Mouse (Mus musculus): Measurements from ENCODE around the gene Cdk8. TPM values are rescaled to one million over a fixed set of nuclear protein-coding genes. Genes with fewer than 3 reads are reported as not detected.
A peak's percentile ranks its signal among the peaks of the same experiment; 100 is the strongest.
"Not testable (repeated sequence)": the region's sequence is repeated elsewhere in the genome, so short reads cannot be mapped to it uniquely, and the experiment has no call there.

The Cdk8 gene
- polyA plus RNA-seq (2014; fragmentation: Nextera tagmentation; extraction: Ambion mirVana): 28.9 and 35.1 TPM in 2 replicates

GRCm38 (mm10) chr5:146230864-146231654 lies at the start of gene Cdk8:
Gene Cdk8, plus strand, starts transcription at chr5:146231230.
- H3K4me3 ChIP-seq (ENCODE audit: low read depth, low read length): peak within 1 kb of the TSS; percentile 83
- peaks cover 8% of the 10 kb centered on the region; the same call in 1 of the 2 replicates for H3K4me1 ChIP-seq (replicated peaks; ENCODE audit: control insufficient read depth, insufficient read depth, low read length)
- peak within 1 kb of the TSS; percentile 88 for H3K27ac ChIP-seq (ENCODE audit: low read depth)
- DNase-seq (ENCODE audit: low spot score): peak; percentile 94
- H3K27me3 ChIP-seq (replicated peaks; ENCODE audit: control insufficient read depth, insufficient read depth, low read length): no peaks in the 10 kb centered on the region
- H3K36me3 ChIP-seq (ENCODE audit: control insufficient read depth, insufficient read depth, low read length): no peaks in the 10 kb centered on the region; the same call in 1 of the 2 replicates
- peak within 1 kb of the TSS; percentile 83 for H3K9ac ChIP-seq (ENCODE audit: low read length)
- no peaks in the 10 kb centered on the region for H3K9me3 ChIP-seq (ENCODE audit: control insufficient read depth, low read length)
- WGBS: under 1% methylated on average over 59 of the region's 102 CpGs
- peak; percentile 84 for ATAC-seq (replicated peaks; ENCODE audit: low FRiP score, low TSS enrichment, low read depth)
- peak within 1 kb of the TSS; percentile 59 for H3K4me2 ChIP-seq (ENCODE audit: low read length)

GRCm38 (mm10) chr5:146185204-146185603 lies 45.8 kb upstream of the Cdk8 start, which contains the start of gene 1700001J03Rik:
Gene 1700001J03Rik, minus strand, starts transcription at chr5:146185304.
- H3K9ac ChIP-seq (ENCODE audit: low read length); H3K4me3 ChIP-seq (ENCODE audit: low read depth, low read length); H3K4me1 ChIP-seq (replicated peaks; ENCODE audit: control insufficient read depth, insufficient read depth, low read length); DNase-seq (ENCODE audit: low spot score); ATAC-seq (replicated peaks; ENCODE audit: low FRiP score, low TSS enrichment, low read depth); H3K27ac ChIP-seq (ENCODE audit: low read depth); H3K4me2 ChIP-seq (ENCODE audit: low read length); H3K36me3 ChIP-seq (ENCODE audit: control insufficient read depth, insufficient read depth, low read length); H3K9me3 ChIP-seq (ENCODE audit: control insufficient read depth, low read length); H3K27me3 ChIP-seq (replicated peaks; ENCODE audit: control insufficient read depth, insufficient read depth, low read length): not testable (repeated sequence)
- WGBS: 76% methylated on average over 4 of the region's 4 CpGs

GRCm38 (mm10) chr5:146187441-146187840 lies 43.6 kb upstream of the Cdk8 start:
- not testable (repeated sequence) for H3K27ac ChIP-seq (ENCODE audit: low read depth); H3K4me2 ChIP-seq (ENCODE audit: low read length); ATAC-seq (replicated peaks; ENCODE audit: low FRiP score, low TSS enrichment, low read depth); H3K27me3 ChIP-seq (replicated peaks; ENCODE audit: control insufficient read depth, insufficient read depth, low read length); H3K9ac ChIP-seq (ENCODE audit: low read length); H3K4me1 ChIP-seq (replicated peaks; ENCODE audit: control insufficient read depth, insufficient read depth, low read length); H3K36me3 ChIP-seq (ENCODE audit: control insufficient read depth, insufficient read depth, low read length); H3K9me3 ChIP-seq (ENCODE audit: control insufficient read depth, low read length); H3K4me3 ChIP-seq (ENCODE audit: low read depth, low read length)
- WGBS: 27% methylated on average over 5 of the region's 5 CpGs
- DNase-seq (ENCODE audit: low spot score): peak; percentile 74

- WGBS: 85% methylated on average over 1 of the region's 1 CpGs
- no peaks in the 10 kb centered on the region for H3K9me3 ChIP-seq (ENCODE audit: control insufficient read depth, low read length)
- no peak overlapping the region for H3K9ac ChIP-seq (ENCODE audit: low read length)
- no peak overlapping the region for H3K4me3 ChIP-seq (ENCODE audit: low read depth, low read length)
- no peak for ATAC-seq (replicated peaks; ENCODE audit: low FRiP score, low TSS enrichment, low read depth)
- H3K36me3 ChIP-seq (ENCODE audit: control insufficient read depth, insufficient read depth, low read length): no peaks in the 10 kb centered on the region
- no peaks in the 10 kb centered on the region for H3K27me3 ChIP-seq (replicated peaks; ENCODE audit: control insufficient read depth, insufficient read depth, low read length)
- H3K4me2 ChIP-seq (ENCODE audit: low read length): no peak overlapping the region
- H3K27ac ChIP-seq (ENCODE audit: low read depth): no peak overlapping the region
- no peak for DNase-seq (ENCODE audit: low spot score)
- H3K4me1 ChIP-seq (replicated peaks; ENCODE audit: control insufficient read depth, insufficient read depth, low read length): no peaks in the 10 kb centered on the region
Observed at GRCm38 (mm10) chr5:146188144-146188543, 42.9 kb upstream of the Cdk8 start.

- no peak overlapping the region for H3K4me3 ChIP-seq (ENCODE audit: low read depth, low read length)
- H3K27ac ChIP-seq (ENCODE audit: low read depth): no peak overlapping the region
- H3K4me1 ChIP-seq (replicated peaks; ENCODE audit: control insufficient read depth, insufficient read depth, low read length): no peaks in the 10 kb centered on the region
- H3K9ac ChIP-seq (ENCODE audit: low read length): no peak overlapping the region
- H3K36me3 ChIP-seq (ENCODE audit: control insufficient read depth, insufficient read depth, low read length): no peaks in the 10 kb centered on the region
- WGBS: 92% methylated on average over 7 of the region's 7 CpGs
- no peaks in the 10 kb centered on the region for H3K27me3 ChIP-seq (replicated peaks; ENCODE audit: control insufficient read depth, insufficient read depth, low read length)
- no peak overlapping the region for H3K4me2 ChIP-seq (ENCODE audit: low read length)
- DNase-seq (ENCODE audit: low spot score) (no peak), ATAC-seq (replicated peaks; ENCODE audit: low FRiP score, low TSS enrichment, low read depth) (no peak)
- H3K9me3 ChIP-seq (ENCODE audit: control insufficient read depth, low read length): no peaks in the 10 kb centered on the region
Observed at GRCm38 (mm10) chr5:146188712-146189111, 42.3 kb upstream of the Cdk8 start.

- WGBS: 59% methylated on average over 4 of the region's 4 CpGs
- no peak for ATAC-seq (replicated peaks; ENCODE audit: low FRiP score, low TSS enrichment, low read depth)
- H3K9me3 ChIP-seq (ENCODE audit: control insufficient read depth, low read length): no peaks in the 10 kb centered on the region
Observed at GRCm38 (mm10) chr5:146190093-146190492, 40.9 kb upstream of the Cdk8 start.

GRCm38 (mm10) chr5:146190501-146191269 lies 40.3 kb upstream of the Cdk8 start:
- H3K4me1 ChIP-seq (replicated peaks; ENCODE audit: control insufficient read depth, insufficient read depth, low read length): no peaks in the 10 kb centered on the region
- H3K27ac ChIP-seq (ENCODE audit: low read depth): no peak overlapping the region
- no peaks in the 10 kb centered on the region for H3K27me3 ChIP-seq (replicated peaks; ENCODE audit: control insufficient read depth, insufficient read depth, low read length)
- H3K4me2 ChIP-seq (ENCODE audit: low read length): no peak overlapping the region
- 61% methylated on average over 3 of the region's 3 CpGs for WGBS
- no peaks in the 10 kb centered on the region for H3K9me3 ChIP-seq (ENCODE audit: control insufficient read depth, low read length)
- no peak overlapping the region for H3K9ac ChIP-seq (ENCODE audit: low read length)
- no peaks in the 10 kb centered on the region for H3K36me3 ChIP-seq (ENCODE audit: control insufficient read depth, insufficient read depth, low read length)
- DNase-seq (ENCODE audit: low spot score) (no peak), ATAC-seq (replicated peaks; ENCODE audit: low FRiP score, low TSS enrichment, low read depth) (no peak)
- H3K4me3 ChIP-seq (ENCODE audit: low read depth, low read length): no peak overlapping the region

More at GRCm38 (mm10) chr5:146190093-146190492, 40.9 kb upstream of the Cdk8 start:
- Histone ChIP-seq H3K4me1 (replicated peaks; ENCODE audit: control insufficient read depth, insufficient read depth, low read length) (no peaks in the 10 kb centered on the region), H3K4me2 (ENCODE audit: low read length) (no peak overlapping the region), H3K4me3 (ENCODE audit: low read depth, low read length) (no peak overlapping the region), H3K27me3 (replicated peaks; ENCODE audit: control insufficient read depth, insufficient read depth, low read length) (no peaks in the 10 kb centered on the region), H3K9ac (ENCODE audit: low read length) (no peak overlapping the region), H3K27ac (ENCODE audit: low read depth) (no peak overlapping the region), H3K36me3 (ENCODE audit: control insufficient read depth, insufficient read depth, low read length) (no peaks in the 10 kb centered on the region)
- no peak for DNase-seq (ENCODE audit: low spot score)

- H3K4me3 ChIP-seq (ENCODE audit: low read depth, low read length): no peak overlapping the region
- no peak overlapping the region for H3K4me2 ChIP-seq (ENCODE audit: low read length)
- no peak overlapping the region for H3K27ac ChIP-seq (ENCODE audit: low read depth)
- no peaks in the 10 kb centered on the region for H3K4me1 ChIP-seq (replicated peaks; ENCODE audit: control insufficient read depth, insufficient read depth, low read length)
- no peaks in the 10 kb centered on the region for H3K36me3 ChIP-seq (ENCODE audit: control insufficient read depth, insufficient read depth, low read length)
- no peak overlapping the region for H3K9ac ChIP-seq (ENCODE audit: low read length)
- no peaks in the 10 kb centered on the region for H3K27me3 ChIP-seq (replicated peaks; ENCODE audit: control insufficient read depth, insufficient read depth, low read length)
- DNase-seq (ENCODE audit: low spot score) (no peak), ATAC-seq (replicated peaks; ENCODE audit: low FRiP score, low TSS enrichment, low read depth) (no peak)
- no peaks in the 10 kb centered on the region for H3K9me3 ChIP-seq (ENCODE audit: control insufficient read depth, low read length)
- 80% methylated on average over 8 of the region's 8 CpGs for WGBS
Observed at GRCm38 (mm10) chr5:146193360-146193759, 37.7 kb upstream of the Cdk8 start.

All from intestine, embryonic 14.5 days (tissue).